Mouse (Mus musculus): ENCODE measurements around the gene Knstrn. TPM values are rescaled to one million over a fixed set of nuclear protein-coding genes. Genes with fewer than 3 reads are reported as not detected.
A peak's percentile ranks its signal among the peaks of the same experiment; 100 is the strongest.

Knstrn gene
- polyA plus RNA-seq, 1 experiment from 2014 or later = 134 TPM

- H3K27ac ChIP-seq = no peak overlapping the region
- H3K9me3 ChIP-seq = no peaks in the 10 kb centered on the region
- ATAC-seq (ENCODE audit: borderline replicate concordance, extremely low read depth, low FRiP score, low TSS enrichment) = peak; percentile 6; the same call in 1 of the 2 replicates
- WGBS = 8% methylated on average over 10 of the region's 10 CpGs
- H3K27me3 ChIP-seq = peaks cover 8% of the 10 kb centered on the region
- peaks cover 30% of the 10 kb centered on the region for H3K4me1 ChIP-seq
- no peaks in the 10 kb centered on the region for H3K36me3 ChIP-seq
- H3K9ac ChIP-seq = 0 out of 2 replicates have a peak overlapping the region, but pooled peaks have one; percentile 16
- peak overlapping the region; percentile 69 for H3K4me2 ChIP-seq
- peak overlapping the region; percentile 33 for H3K4me3 ChIP-seq
Observed at GRCm38 (mm10) chr2:118779065-118779464, 34.7 kb upstream of the Knstrn start.

- Histone ChIP-seq H3K9ac (0 out of 2 replicates have a peak within 1 kb of the TSS, but pooled peaks have one; percentile 16), H3K4me2 (peak within 1 kb of the TSS; percentile 69), H3K27ac (no peak within 1 kb of the TSS), H3K4me3 (peak within 1 kb of the TSS; percentile 33), H3K36me3 (no peaks in the 10 kb centered on the region), H3K27me3 (peaks cover 8% of the 10 kb centered on the region), H3K4me1 (peaks cover 29% of the 10 kb centered on the region), H3K9me3 (no peaks in the 10 kb centered on the region)
- peak; percentile 84; the same call in 1 of the 2 replicates for ATAC-seq (ENCODE audit: borderline replicate concordance, extremely low read depth, low FRiP score, low TSS enrichment)
- WGBS = 11% methylated on average over 39 of the region's 39 CpGs
Observed at GRCm38 (mm10) chr2:118779504-118780480, 34.0 kb upstream of the Knstrn start, which contains the start of gene Disp2. Gene Disp2 (plus strand): TSS chr2:118779719.

- Histone ChIP-seq H3K9me3 (no peaks in the 10 kb centered on the region), H3K9ac (no peak overlapping the region), H3K36me3 (no peaks in the 10 kb centered on the region), H3K4me3 (no peak overlapping the region), H3K27ac (no peak overlapping the region), H3K4me2 (no peak overlapping the region), H3K27me3 (peaks cover 8% of the 10 kb centered on the region), H3K4me1 (peaks cover 16% of the 10 kb centered on the region)
- ATAC-seq (ENCODE audit: borderline replicate concordance, extremely low read depth, low FRiP score, low TSS enrichment) = no peak
- WGBS = 44% methylated on average over 1 of the region's 1 CpGs
Observed at GRCm38 (mm10) chr2:118781115-118781514, 32.7 kb upstream of the Knstrn start.

- ATAC-seq (ENCODE audit: borderline replicate concordance, extremely low read depth, low FRiP score, low TSS enrichment) = no peak
- H3K27ac ChIP-seq = no peak overlapping the region
Observed at GRCm38 (mm10) chr2:118782303-118782702, 31.5 kb upstream of the Knstrn start.

GRCm38 (mm10) chr2:118783093-118783492 lies 30.7 kb upstream of the Knstrn start:
- no peak for ATAC-seq (ENCODE audit: borderline replicate concordance, extremely low read depth, low FRiP score, low TSS enrichment)
- peaks cover 8% of the 10 kb centered on the region for H3K27me3 ChIP-seq
- 46% methylated on average over 5 of the region's 5 CpGs for WGBS

More at GRCm38 (mm10) chr2:118782303-118782702, 31.5 kb upstream of the Knstrn start:
- no peaks in the 10 kb centered on the region for H3K36me3 ChIP-seq
- H3K4me1 ChIP-seq = peaks cover 12% of the 10 kb centered on the region
- H3K27me3 ChIP-seq = peaks cover 8% of the 10 kb centered on the region
- H3K4me2 ChIP-seq = no peak overlapping the region
- no peak overlapping the region for H3K4me3 ChIP-seq
- no peaks in the 10 kb centered on the region for H3K9me3 ChIP-seq
- H3K9ac ChIP-seq = no peak overlapping the region
- WGBS = 48% methylated on average over 4 of the region's 4 CpGs

GRCm38 (mm10) chr2:118783663-118784062 lies 30.1 kb upstream of the Knstrn start:
- H3K4me1 ChIP-seq = peaks cover 12% of the 10 kb centered on the region
- peaks cover 8% of the 10 kb centered on the region for H3K27me3 ChIP-seq
- no peaks in the 10 kb centered on the region for H3K36me3 ChIP-seq
- WGBS = 87% methylated on average over 7 of the region's 7 CpGs
- H3K4me3 ChIP-seq = no peak overlapping the region
- ATAC-seq (ENCODE audit: borderline replicate concordance, extremely low read depth, low FRiP score, low TSS enrichment) = no peak
- no peak overlapping the region for H3K27ac ChIP-seq
- H3K9ac ChIP-seq = no peak overlapping the region
- no peak overlapping the region for H3K4me2 ChIP-seq
- no peaks in the 10 kb centered on the region for H3K9me3 ChIP-seq

More at GRCm38 (mm10) chr2:118783093-118783492, 30.7 kb upstream of the Knstrn start:
- Histone ChIP-seq H3K9ac (no peak overlapping the region), H3K36me3 (no peaks in the 10 kb centered on the region), H3K4me1 (peaks cover 12% of the 10 kb centered on the region), H3K9me3 (no peaks in the 10 kb centered on the region), H3K4me3 (no peak overlapping the region), H3K27ac (no peak overlapping the region), H3K4me2 (no peak overlapping the region)

- Histone ChIP-seq H3K27me3 (peaks cover 3% of the 10 kb centered on the region; the same call in 1 of the 2 replicates), H3K4me3 (no peak overlapping the region), H3K4me2 (no peak overlapping the region), H3K9me3 (no peaks in the 10 kb centered on the region), H3K36me3 (no peaks in the 10 kb centered on the region), H3K9ac (no peak overlapping the region), H3K4me1 (peaks cover 14% of the 10 kb centered on the region), H3K27ac (no peak overlapping the region)
- WGBS = 63% methylated on average over 5 of the region's 5 CpGs
- no peak for ATAC-seq (ENCODE audit: borderline replicate concordance, extremely low read depth, low FRiP score, low TSS enrichment)
Observed at GRCm38 (mm10) chr2:118786525-118786924, 27.3 kb upstream of the Knstrn start.

GRCm38 (mm10) chr2:118789501-118789900 lies 24.3 kb upstream of the Knstrn start:
- no peak for ATAC-seq (ENCODE audit: borderline replicate concordance, extremely low read depth, low FRiP score, low TSS enrichment)

GRCm38 (mm10) chr2:118790221-118790550 lies 23.6 kb upstream of the Knstrn start:
- peak overlapping the region; percentile 27; the same call in 1 of the 2 replicates for H3K4me3 ChIP-seq
- no peak overlapping the region for H3K9ac ChIP-seq
- peaks cover 14% of the 10 kb centered on the region for H3K4me1 ChIP-seq
- ATAC-seq (ENCODE audit: borderline replicate concordance, extremely low read depth, low FRiP score, low TSS enrichment) = peak; percentile 29; the same call in 1 of the 2 replicates
- H3K4me2 ChIP-seq = peak overlapping the region; percentile 58
- H3K9me3 ChIP-seq = no peaks in the 10 kb centered on the region
- H3K27ac ChIP-seq = no peak overlapping the region
- 57% methylated on average over 12 of the region's 12 CpGs for WGBS
- peaks cover 3% of the 10 kb centered on the region; the same call in 1 of the 2 replicates for H3K27me3 ChIP-seq
- H3K36me3 ChIP-seq = no peaks in the 10 kb centered on the region

More at GRCm38 (mm10) chr2:118789501-118789900, 24.3 kb upstream of the Knstrn start:
- Histone ChIP-seq H3K27me3 (peaks cover 3% of the 10 kb centered on the region; the same call in 1 of the 2 replicates), H3K9ac (no peak overlapping the region), H3K9me3 (no peaks in the 10 kb centered on the region), H3K4me3 (no peak overlapping the region), H3K4me2 (no peak overlapping the region), H3K27ac (no peak overlapping the region), H3K4me1 (peaks cover 14% of the 10 kb centered on the region), H3K36me3 (no peaks in the 10 kb centered on the region)
- WGBS = 86% methylated on average over 11 of the region's 11 CpGs

GRCm38 (mm10) chr2:118790551-118791525 lies 23.0 kb upstream of the Knstrn start:
- Histone ChIP-seq H3K9me3 (no peaks in the 10 kb centered on the region), H3K4me1 (peaks cover 14% of the 10 kb centered on the region), H3K9ac (no peak overlapping the region), H3K4me2 (peak overlapping the region; percentile 58), H3K27me3 (peaks cover 3% of the 10 kb centered on the region; the same call in 1 of the 2 replicates), H3K36me3 (no peaks in the 10 kb centered on the region), H3K4me3 (peak overlapping the region; percentile 27), H3K27ac (no peak overlapping the region; the same call in 1 of the 2 replicates)
- 20% methylated on average over 44 of the region's 44 CpGs for WGBS
- peak; percentile 71 for ATAC-seq (ENCODE audit: borderline replicate concordance, extremely low read depth, low FRiP score, low TSS enrichment)

GRCm38 (mm10) chr2:118791591-118792258 lies 22.1 kb upstream of the Knstrn start:
- H3K4me1 ChIP-seq = peaks cover 14% of the 10 kb centered on the region
- H3K27ac ChIP-seq = no peak overlapping the region
- peaks cover 3% of the 10 kb centered on the region; the same call in 1 of the 2 replicates for H3K27me3 ChIP-seq
- 86% methylated on average over 26 of the region's 26 CpGs for WGBS
- no peak for ATAC-seq (ENCODE audit: borderline replicate concordance, extremely low read depth, low FRiP score, low TSS enrichment)
- H3K9me3 ChIP-seq = no peaks in the 10 kb centered on the region
- no peaks in the 10 kb centered on the region for H3K36me3 ChIP-seq
- H3K4me2 ChIP-seq = no peak overlapping the region
- no peak overlapping the region for H3K4me3 ChIP-seq
- H3K9ac ChIP-seq = no peak overlapping the region
